Mouse (Mus musculus) c-Kit-negative CD71-positive TER-119-positive erythroid progenitor cells, embryonic 14.5 days (primary cell): ENCODE results near the gene Naaa.

Experiments
- DNase-seq: peaks from one replicate; pipeline ENCODE4 v3.0.0-alpha.2; 2013; ENCODE audit warnings: low read depth, low spot score

Gene Naaa

GRCm38 (mm10) chr5:92263761-92264359 lies 14.1 kb downstream of the Naaa start:
- no peak for DNase-seq

GRCm38 (mm10) chr5:92262646-92263045 lies 15.3 kb downstream of the Naaa start:
- no peak for DNase-seq

- no peak for DNase-seq
These were observed 21.8 kb downstream of the Naaa start, which contains the start of gene Ppef2 for GRCm38 (mm10) chr5:92256218-92256617. Ppef2 (minus strand) TSS chr5:92256278.

- DNase-seq: no peak
These were observed 23.5 kb downstream of the Naaa start for GRCm38 (mm10) chr5:92254476-92254875.

- DNase-seq: no peak
These were observed 25.1 kb downstream of the Naaa start for GRCm38 (mm10) chr5:92252797-92253343.

GRCm38 (mm10) chr5:92252031-92252430 lies 25.9 kb downstream of the Naaa start:
- DNase-seq: no peak

- no peak for DNase-seq
These were observed 29.4 kb downstream of the Naaa start for GRCm38 (mm10) chr5:92248614-92249013.

GRCm38 (mm10) chr5:92245483-92245882 lies 32.5 kb downstream of the Naaa start:
- DNase-seq: no peak

- no peak for DNase-seq
These were observed 33.1 kb downstream of the Naaa start for GRCm38 (mm10) chr5:92244900-92245299.

- no peak for DNase-seq
These were observed 37.2 kb downstream of the Naaa start for GRCm38 (mm10) chr5:92240769-92241168.

GRCm38 (mm10) chr5:92239333-92240232 lies 38.4 kb downstream of the Naaa start:
- DNase-seq: no peak

- DNase-seq: no peak
These were observed 42.9 kb downstream of the Naaa start for GRCm38 (mm10) chr5:92234939-92235557.

- DNase-seq: no peak
These were observed 44.6 kb downstream of the Naaa start for GRCm38 (mm10) chr5:92233366-92233765.

- no peak for DNase-seq
These were observed 46.1 kb downstream of the Naaa start for GRCm38 (mm10) chr5:92231836-92232235.

- DNase-seq: no peak
These were observed 47.7 kb downstream of the Naaa start for GRCm38 (mm10) chr5:92230306-92230705.

GRCm38 (mm10) chr5:92229514-92229913 lies 48.5 kb downstream of the Naaa start:
- DNase-seq: no peak

- DNase-seq: no peak
These were observed 49.2 kb downstream of the Naaa start for GRCm38 (mm10) chr5:92228776-92229175.

GRCm38 (mm10) chr5:92227782-92228181 lies 50.2 kb downstream of the Naaa start:
- DNase-seq: no peak

- no peak for DNase-seq
These were observed 57.6 kb downstream of the Naaa start for GRCm38 (mm10) chr5:92220287-92220902.

GRCm38 (mm10) chr5:92219826-92220225 lies 58.1 kb downstream of the Naaa start:
- DNase-seq: no peak

GRCm38 (mm10) chr5:92218915-92219793 lies 58.8 kb downstream of the Naaa start:
- DNase-seq: no peak
